Mouse (Mus musculus) limb, embryonic 15.5 days (tissue): ENCODE measurements around the gene Tmem151a. TPM values are rescaled to one million over a fixed set of nuclear protein-coding genes. Genes with fewer than 3 reads are reported as not detected.
A peak's percentile ranks its signal among the peaks of the same experiment; 100 is the strongest.

Experiments used
- ATAC-seq: fragments of 200-750 bp; cut with Nextera tagmentation; 2 replicates; pipeline ENCODE4 v1.8.0; 2017; ENCODE audit warnings: low read depth, moderate TSS enrichment; ENCODE audit not compliant: insufficient number of reproducible peaks, low FRiP score, low TSS enrichment
- H3K27ac ChIP-seq: fragments of 300-500 bp; sonication (generic); 2 replicates; pipeline ENCODE4 v1.5.1; 2015; ENCODE audit warnings: moderate library complexity, mild to moderate bottlenecking, inconsistent platforms
- H3K27me3 ChIP-seq: fragments of 300-500 bp; sonication (generic); 2 replicates; pipeline ENCODE4 v1.6.1; 2015; ENCODE audit warnings: inconsistent platforms
- H3K36me3 ChIP-seq: fragments of 300-500 bp; sonication (generic); 2 replicates; pipeline ENCODE4 v1.6.1; 2015; ENCODE audit warnings: inconsistent platforms
- H3K4me1 ChIP-seq: fragments of 300-500 bp; sonication (generic); 2 replicates; pipeline ENCODE4 v1.6.1; 2015; ENCODE audit warnings: inconsistent platforms
- H3K4me2 ChIP-seq: fragments of 300-500 bp; sonication (generic); 2 replicates; pipeline ENCODE4 v1.6.1; 2015; ENCODE audit warnings: mild to moderate bottlenecking, inconsistent platforms
- H3K4me3 ChIP-seq: fragments of 300-500 bp; sonication (generic); 2 replicates; pipeline ENCODE4 v1.5.1; 2015; ENCODE audit warnings: mild to moderate bottlenecking, inconsistent platforms
- H3K9ac ChIP-seq: fragments of 300-500 bp; sonication (generic); 2 replicates; pipeline ENCODE4 v1.6.1; 2015; ENCODE audit warnings: inconsistent platforms
- H3K9me3 ChIP-seq: fragments of 300-500 bp; sonication (generic); 2 replicates; pipeline ENCODE4 v1.6.1; 2016; ENCODE audit warnings: inconsistent platforms
- WGBS: fragments of 180-500 bp; shearing (Covaris S2); methylation state at CpG from one replicate; pipeline ENCODE4 v1.1.7; 2015; 5-methylcytosine and 5-hydroxymethylcytosine counted together
- polyA plus RNA-seq: library from polyadenylated mRNA; unstranded; fragments of >200 nt; fragmentation: Nextera tagmentation; extraction: Ambion mirVana; gene quantifications from 2 replicates; pipeline ENCODE4 v1.2.1, GENCODE M21; 2015

Tmem151a gene
- polyA plus RNA-seq, 1 experiment from 2014 or later, result 2.2 TPM

- H3K36me3 ChIP-seq, result peaks cover 62% of the 10 kb centered on the region
- no peaks in the 10 kb centered on the region for H3K9me3 ChIP-seq
- no peaks in the 10 kb centered on the region for H3K27me3 ChIP-seq
- H3K4me3 ChIP-seq, result no peak overlapping the region
- WGBS, result 35% methylated on average over 5 of the region's 5 CpGs
- ATAC-seq, result no peak
- H3K4me2 ChIP-seq, result no peak overlapping the region
- no peak overlapping the region for H3K9ac ChIP-seq
- H3K27ac ChIP-seq, result no peak overlapping the region
- H3K4me1 ChIP-seq, result peaks cover 19% of the 10 kb centered on the region
Observed at GRCm38 (mm10) chr19:5108271-5108575, 22.9 kb upstream of the Tmem151a start.

GRCm38 (mm10) chr19:5107556-5108270 is 22.4 kb upstream of the Tmem151a start:
- 73% methylated on average over 18 of the region's 18 CpGs for WGBS
- H3K9ac ChIP-seq, result no peak overlapping the region
- peaks cover 64% of the 10 kb centered on the region for H3K36me3 ChIP-seq
- no peaks in the 10 kb centered on the region for H3K27me3 ChIP-seq
- no peaks in the 10 kb centered on the region for H3K9me3 ChIP-seq
- no peak for ATAC-seq
- H3K27ac ChIP-seq, result no peak overlapping the region
- H3K4me3 ChIP-seq, result no peak overlapping the region
- peaks cover 19% of the 10 kb centered on the region for H3K4me1 ChIP-seq
- H3K4me2 ChIP-seq, result no peak overlapping the region; the same call in 1 of the 2 replicates

- no peaks in the 10 kb centered on the region for H3K27me3 ChIP-seq
- peaks cover 19% of the 10 kb centered on the region for H3K4me1 ChIP-seq
- no peaks in the 10 kb centered on the region for H3K9me3 ChIP-seq
- H3K4me3 ChIP-seq, result peak within 1 kb of the TSS; percentile 82
- WGBS, result under 1% methylated on average over 40 of the region's 46 CpGs
- peak within 1 kb of the TSS; percentile 99 for H3K27ac ChIP-seq
- peak within 1 kb of the TSS; percentile 81 for H3K9ac ChIP-seq
- H3K36me3 ChIP-seq, result peaks cover 68% of the 10 kb centered on the region
- ATAC-seq, result peak; percentile 93
- peak within 1 kb of the TSS; percentile 76 for H3K4me2 ChIP-seq
Observed at GRCm38 (mm10) chr19:5106731-5107191, 21.4 kb upstream of the Tmem151a start, which contains the start of gene Rab1b. TSS of gene Rab1b (minus strand) at chr19:5107072.

GRCm38 (mm10) chr19:5106074-5106473 is 20.7 kb upstream of the Tmem151a start:
- Histone ChIP-seq H3K4me2 (peak overlapping the region; percentile 76), H3K4me1 (peaks cover 19% of the 10 kb centered on the region), H3K9ac (peak overlapping the region; percentile 81), H3K27ac (peak overlapping the region; percentile 99), H3K36me3 (peaks cover 68% of the 10 kb centered on the region), H3K4me3 (peak overlapping the region; percentile 82), H3K27me3 (no peaks in the 10 kb centered on the region), H3K9me3 (no peaks in the 10 kb centered on the region)
- 11% methylated on average over 9 of the region's 9 CpGs for WGBS
- ATAC-seq, result no peak

GRCm38 (mm10) chr19:5098363-5099143 is 13.2 kb upstream of the Tmem151a start, which contains the start of gene Cnih2:
TSS of gene Cnih2 (minus strand) at chr19:5098521.
- Histone ChIP-seq H3K9ac (peak within 1 kb of the TSS; percentile 80), H3K27me3 (no peaks in the 10 kb centered on the region), H3K27ac (peak within 1 kb of the TSS; percentile 71), H3K36me3 (peaks cover 46% of the 10 kb centered on the region), H3K4me3 (peak within 1 kb of the TSS; percentile 68), H3K4me1 (peaks cover 63% of the 10 kb centered on the region), H3K9me3 (no peaks in the 10 kb centered on the region), H3K4me2 (peak within 1 kb of the TSS; percentile 99)
- peak; percentile 56; the same call in 1 of the 2 replicates for ATAC-seq
- WGBS, result 1% methylated on average over 38 of the region's 48 CpGs

- ATAC-seq, result no peak
- H3K4me3 ChIP-seq, result peak overlapping the region; percentile 68
- H3K9ac ChIP-seq, result peak overlapping the region; percentile 80
Observed at GRCm38 (mm10) chr19:5097521-5098362, 12.4 kb upstream of the Tmem151a start.

GRCm38 (mm10) chr19:5095887-5096474 is 10.7 kb upstream of the Tmem151a start:
- ATAC-seq, result no peak
- Histone ChIP-seq H3K9ac (no peak overlapping the region), H3K27me3 (no peaks in the 10 kb centered on the region), H3K9me3 (no peaks in the 10 kb centered on the region), H3K4me3 (no peak overlapping the region), H3K36me3 (peaks cover 47% of the 10 kb centered on the region), H3K4me1 (peaks cover 63% of the 10 kb centered on the region), H3K27ac (no peak overlapping the region), H3K4me2 (no peak overlapping the region)
- WGBS, result 8% methylated on average over 9 of the region's 9 CpGs

More at GRCm38 (mm10) chr19:5097521-5098362, 12.4 kb upstream of the Tmem151a start:
- Histone ChIP-seq H3K27me3 (no peaks in the 10 kb centered on the region), H3K27ac (peak overlapping the region; percentile 71), H3K9me3 (no peaks in the 10 kb centered on the region), H3K4me1 (peaks cover 63% of the 10 kb centered on the region), H3K4me2 (peak overlapping the region; percentile 99), H3K36me3 (peaks cover 46% of the 10 kb centered on the region)
- 7% methylated on average over 31 of the region's 31 CpGs for WGBS

GRCm38 (mm10) chr19:5094746-5095417 is 9.6 kb upstream of the Tmem151a start:
- Histone ChIP-seq H3K27ac (no peak overlapping the region), H3K9me3 (no peaks in the 10 kb centered on the region), H3K9ac (no peak overlapping the region), H3K4me1 (peaks cover 61% of the 10 kb centered on the region), H3K27me3 (no peaks in the 10 kb centered on the region), H3K36me3 (peaks cover 44% of the 10 kb centered on the region), H3K4me2 (peak overlapping the region; percentile 31; the same call in 1 of the 2 replicates), H3K4me3 (no peak overlapping the region)
- ATAC-seq, result no peak
- WGBS, result 41% methylated on average over 11 of the region's 11 CpGs

- peaks cover 61% of the 10 kb centered on the region for H3K4me1 ChIP-seq
- H3K27me3 ChIP-seq, result no peaks in the 10 kb centered on the region
- H3K9me3 ChIP-seq, result no peaks in the 10 kb centered on the region
- H3K4me2 ChIP-seq, result peak overlapping the region; percentile 31; the same call in 1 of the 2 replicates
- no peak for ATAC-seq
- WGBS, result under 1% methylated on average over 21 of the region's 21 CpGs
- peaks cover 37% of the 10 kb centered on the region for H3K36me3 ChIP-seq
- no peak overlapping the region for H3K4me3 ChIP-seq
- H3K9ac ChIP-seq, result no peak overlapping the region
- H3K27ac ChIP-seq, result no peak overlapping the region
Observed at GRCm38 (mm10) chr19:5094243-5094632, 8.9 kb upstream of the Tmem151a start.

GRCm38 (mm10) chr19:5093481-5094242 is 8.3 kb upstream of the Tmem151a start:
- H3K4me2 ChIP-seq, result no peak overlapping the region
- H3K27me3 ChIP-seq, result no peaks in the 10 kb centered on the region
- no peak overlapping the region for H3K9ac ChIP-seq
- WGBS, result 63% methylated on average over 12 of the region's 12 CpGs
- H3K4me3 ChIP-seq, result no peak overlapping the region
- ATAC-seq, result no peak
- peaks cover 59% of the 10 kb centered on the region for H3K4me1 ChIP-seq
- H3K36me3 ChIP-seq, result peaks cover 36% of the 10 kb centered on the region
- no peak overlapping the region for H3K27ac ChIP-seq
- no peaks in the 10 kb centered on the region for H3K9me3 ChIP-seq
